Mouse (Mus musculus): ENCODE results near the gene Mybphl. TPM values are rescaled to one million over a fixed set of nuclear protein-coding genes. Genes with fewer than 3 reads are reported as not detected.
A peak's percentile ranks its signal among the peaks of the same experiment; 100 is the strongest.

Mybphl gene
- polyA plus RNA-seq, 1 experiment from 2014 or later = not detected

DNA sequence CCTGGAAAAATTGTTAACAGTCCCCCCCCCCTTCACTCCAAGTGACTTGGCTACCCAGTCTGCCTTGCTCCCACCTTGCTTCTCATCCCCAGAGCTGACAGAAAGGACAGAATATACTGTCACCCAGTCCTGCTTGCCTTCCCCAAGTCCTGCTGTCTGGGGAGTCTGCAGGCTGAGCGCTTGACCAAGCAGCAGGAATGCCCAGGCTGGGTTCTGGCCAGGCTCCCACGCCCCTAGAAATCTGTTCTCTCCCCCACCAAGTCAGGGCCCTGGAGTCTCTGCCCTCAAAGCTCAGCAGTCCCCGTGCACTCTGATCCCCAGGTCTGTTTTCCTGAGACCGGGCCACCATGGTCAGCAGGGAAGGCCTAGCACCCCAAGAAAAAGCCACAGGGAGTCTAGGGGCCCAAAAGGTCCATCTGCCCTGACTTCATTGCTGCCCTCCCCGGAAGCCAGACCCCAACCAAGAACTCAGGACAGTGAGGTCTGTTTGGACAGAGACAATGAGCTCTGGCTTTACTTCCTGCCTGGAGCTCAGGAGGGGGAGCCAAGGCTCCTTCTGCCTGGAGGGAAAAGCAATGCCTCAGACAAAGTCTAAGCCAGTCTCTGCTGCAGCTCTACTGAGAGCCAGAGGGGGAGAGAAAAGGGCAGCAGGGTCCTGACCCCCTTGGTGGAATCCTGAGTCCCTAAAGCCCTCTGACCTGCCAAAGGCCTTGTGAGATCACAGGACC, 46.5 kb downstream of the Mybphl start:
- peak overlapping the region; percentile 44 for H3K4me2 ChIP-seq
- peaks cover 41% of the 10 kb centered on the region for H3K36me3 ChIP-seq
- H3K27me3 ChIP-seq = peaks cover 14% of the 10 kb centered on the region
- H3K4me3 ChIP-seq = peak overlapping the region; percentile 17; the same call in 1 of the 2 replicates
- peaks cover 18% of the 10 kb centered on the region for H3K9me3 ChIP-seq
- H3K9ac ChIP-seq = peak overlapping the region; percentile 61
- H3K4me1 ChIP-seq = peaks cover 31% of the 10 kb centered on the region
- WGBS = 41% methylated on average over 5 of the region's 5 CpGs
- no peak for ATAC-seq (ENCODE audit: insufficient number of reproducible peaks, insufficient read depth, low FRiP score, low TSS enrichment, low read depth)
- H3K27ac ChIP-seq = 0 out of 2 replicates have a peak overlapping the region, but pooled peaks have one; percentile 11

DNA sequence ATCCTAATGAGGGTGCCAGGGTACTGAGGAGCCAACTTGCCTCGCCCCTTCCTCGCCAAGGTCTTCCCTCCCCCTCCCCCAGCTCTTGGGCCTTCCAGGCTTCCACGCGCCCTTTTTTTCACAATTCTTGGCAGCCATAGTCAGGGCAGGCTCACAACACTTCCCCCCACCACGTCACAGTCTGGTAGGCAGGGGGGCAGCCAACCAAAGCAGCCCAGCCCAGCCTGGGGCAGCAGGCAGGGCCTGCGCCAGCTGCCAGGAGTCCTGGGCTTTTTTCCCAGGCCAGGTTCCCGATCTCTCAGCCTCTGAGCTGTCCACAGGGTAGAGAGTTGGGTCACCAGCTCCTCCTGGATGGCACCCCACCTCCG, 47.0 kb downstream of the Mybphl start:
- peak overlapping the region; percentile 48; the same call in 1 of the 2 replicates for H3K27ac ChIP-seq
- H3K9ac ChIP-seq = peak overlapping the region; percentile 61
- H3K4me1 ChIP-seq = peaks cover 31% of the 10 kb centered on the region
- ATAC-seq (ENCODE audit: insufficient number of reproducible peaks, insufficient read depth, low FRiP score, low TSS enrichment, low read depth) = 0 out of 2 replicates have a peak, but pooled peaks have one; percentile 45
- 41% methylated on average over 8 of the region's 8 CpGs for WGBS
- peak overlapping the region; percentile 17; the same call in 1 of the 2 replicates for H3K4me3 ChIP-seq
- peaks cover 35% of the 10 kb centered on the region for H3K36me3 ChIP-seq
- H3K4me2 ChIP-seq = peak overlapping the region; percentile 44
- peaks cover 20% of the 10 kb centered on the region for H3K27me3 ChIP-seq
- peaks cover 18% of the 10 kb centered on the region for H3K9me3 ChIP-seq

DNA sequence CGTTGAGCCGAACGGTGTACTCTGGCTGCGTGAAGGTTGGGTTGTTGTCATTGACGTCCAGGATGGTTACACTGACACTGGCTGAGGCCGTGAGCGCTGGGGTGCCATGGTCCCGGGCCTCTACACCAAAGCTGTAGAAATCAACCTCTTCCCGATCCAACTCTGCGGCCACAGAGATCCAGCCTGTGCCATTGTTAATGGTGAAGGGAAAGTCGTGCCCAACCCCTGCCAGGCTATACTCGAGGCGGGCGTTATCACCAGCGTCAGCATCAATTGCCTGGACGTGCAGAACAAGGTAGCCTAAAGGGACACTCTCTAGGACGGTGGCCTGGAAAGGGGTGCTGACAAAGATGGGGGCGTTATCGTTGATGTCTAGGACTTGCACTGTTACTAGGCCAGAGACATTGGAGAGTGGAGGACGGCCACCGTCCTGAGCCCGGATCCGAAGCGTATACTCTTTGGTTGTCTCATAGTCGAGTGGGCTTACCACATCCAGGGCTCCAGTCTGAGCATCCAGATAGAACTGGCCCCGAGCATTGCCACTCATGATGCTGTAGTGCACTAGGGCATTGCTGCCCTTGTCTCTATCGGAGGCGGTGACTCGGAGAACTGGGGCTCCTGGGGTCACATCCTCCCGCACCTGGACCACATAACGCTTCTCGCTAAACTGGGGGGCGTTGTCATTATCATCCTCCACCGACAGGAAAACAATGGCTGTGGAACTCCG, 49.1 kb downstream of the Mybphl start:
- no peak for ATAC-seq (ENCODE audit: insufficient number of reproducible peaks, insufficient read depth, low FRiP score, low TSS enrichment, low read depth)
- Histone ChIP-seq H3K27me3 (peaks cover 24% of the 10 kb centered on the region), H3K36me3 (peaks cover 29% of the 10 kb centered on the region), H3K4me2 (no peak overlapping the region), H3K27ac (no peak overlapping the region), H3K4me3 (no peak overlapping the region), H3K9me3 (peaks cover 18% of the 10 kb centered on the region), H3K9ac (no peak overlapping the region), H3K4me1 (peaks cover 31% of the 10 kb centered on the region)
- WGBS = 96% methylated on average over 35 of the region's 35 CpGs

DNA sequence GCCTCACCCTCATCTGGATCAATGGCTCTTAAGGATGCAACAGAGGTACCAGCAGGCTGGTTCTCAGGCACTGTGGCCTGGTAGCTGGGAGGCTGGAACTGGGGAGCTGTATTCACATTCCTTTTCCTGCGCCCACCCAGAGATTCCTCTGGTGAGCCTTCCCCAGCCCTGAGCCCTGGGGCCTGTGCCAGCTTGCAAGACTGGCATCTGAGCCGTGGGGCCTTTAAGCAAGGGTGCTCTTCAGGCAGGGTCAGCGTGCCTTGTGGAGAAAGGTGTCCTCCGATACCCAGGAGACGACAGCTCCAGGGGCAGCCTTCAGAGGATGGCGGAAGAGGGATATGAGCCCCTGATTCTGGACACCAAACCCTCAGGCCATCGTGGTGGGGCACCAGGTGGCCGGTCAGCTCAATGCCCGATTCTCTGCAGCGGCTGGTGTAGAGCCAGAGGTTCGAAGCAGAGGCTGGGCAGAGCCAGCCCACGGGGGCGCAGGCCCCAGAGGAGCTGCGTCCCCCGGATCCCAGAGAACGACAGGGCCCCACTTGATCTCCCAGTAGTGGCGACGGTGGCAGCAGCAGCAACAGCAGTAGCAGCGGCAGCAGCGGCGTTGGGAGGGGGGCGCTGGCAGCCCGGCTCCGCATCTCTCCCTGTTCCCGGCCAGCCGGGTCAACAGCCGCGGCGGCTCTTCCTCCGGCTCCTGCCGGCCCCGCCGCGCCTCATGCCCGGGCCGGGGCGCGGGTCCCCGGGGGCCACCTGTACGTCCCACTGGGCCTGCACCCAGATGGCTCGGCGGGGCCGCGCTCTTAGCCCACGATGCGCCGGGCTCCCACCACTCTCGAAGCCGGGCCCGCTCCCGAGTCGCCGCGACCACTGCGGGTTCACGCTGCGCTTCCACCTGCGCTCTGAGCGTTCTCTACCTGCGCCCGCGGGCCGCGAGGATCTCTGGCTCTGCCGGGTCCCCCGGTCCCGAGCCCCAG, 50.4 kb downstream of the Mybphl start, which contains the start of gene Celsr2:
Gene Celsr2 (minus strand): TSS at position 696 of the 974 bp plus-strand sequence.
- no peak for ATAC-seq (ENCODE audit: insufficient number of reproducible peaks, insufficient read depth, low FRiP score, low TSS enrichment, low read depth)
- peak within 1 kb of the TSS; percentile 60; the same call in 1 of the 2 replicates for H3K27ac ChIP-seq

DNA sequence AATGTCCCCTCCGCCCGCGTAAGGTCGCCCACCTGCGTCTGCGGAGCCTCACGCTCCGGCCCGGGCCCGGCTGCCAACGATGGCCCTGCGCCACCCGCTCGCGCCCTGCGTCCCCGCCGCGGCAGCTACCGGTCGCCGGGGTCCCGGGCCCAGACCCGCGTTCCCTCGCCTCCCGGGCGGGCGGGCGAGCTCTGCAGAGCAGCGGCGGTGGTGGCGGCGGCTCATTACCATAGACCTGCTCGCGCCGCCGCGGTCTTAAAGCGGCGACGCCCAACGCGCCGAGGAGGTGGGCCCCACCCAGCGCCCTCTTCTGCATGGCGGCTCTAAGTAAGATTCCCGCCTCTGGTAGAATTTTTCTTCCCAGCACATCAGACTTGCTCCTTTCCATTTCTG, 51.1 kb downstream of the Mybphl start:
- H3K36me3 ChIP-seq = peaks cover 29% of the 10 kb centered on the region
- H3K4me3 ChIP-seq = peak overlapping the region; percentile 71
- H3K4me1 ChIP-seq = peaks cover 22% of the 10 kb centered on the region
- WGBS = under 1% methylated on average over 34 of the region's 48 CpGs
- H3K9me3 ChIP-seq = peaks cover 18% of the 10 kb centered on the region
- H3K27me3 ChIP-seq = peaks cover 24% of the 10 kb centered on the region
- peak overlapping the region; percentile 98 for H3K4me2 ChIP-seq
- peak; percentile 74; the same call in 1 of the 2 replicates for ATAC-seq (ENCODE audit: insufficient number of reproducible peaks, insufficient read depth, low FRiP score, low TSS enrichment, low read depth)
- H3K9ac ChIP-seq = peak overlapping the region; percentile 80
- peak overlapping the region; percentile 60; the same call in 1 of the 2 replicates for H3K27ac ChIP-seq

More for the DNA sequence above, 50.4 kb downstream of the Mybphl start, which contains the start of gene Celsr2:
- Histone ChIP-seq H3K9me3 (peaks cover 18% of the 10 kb centered on the region), H3K4me2 (peak within 1 kb of the TSS; percentile 98), H3K9ac (peak within 1 kb of the TSS; percentile 80), H3K4me3 (peak within 1 kb of the TSS; percentile 71), H3K27me3 (peaks cover 24% of the 10 kb centered on the region), H3K4me1 (peaks cover 28% of the 10 kb centered on the region), H3K36me3 (peaks cover 29% of the 10 kb centered on the region)
- WGBS = 5% methylated on average over 67 of the region's 67 CpGs

DNA sequence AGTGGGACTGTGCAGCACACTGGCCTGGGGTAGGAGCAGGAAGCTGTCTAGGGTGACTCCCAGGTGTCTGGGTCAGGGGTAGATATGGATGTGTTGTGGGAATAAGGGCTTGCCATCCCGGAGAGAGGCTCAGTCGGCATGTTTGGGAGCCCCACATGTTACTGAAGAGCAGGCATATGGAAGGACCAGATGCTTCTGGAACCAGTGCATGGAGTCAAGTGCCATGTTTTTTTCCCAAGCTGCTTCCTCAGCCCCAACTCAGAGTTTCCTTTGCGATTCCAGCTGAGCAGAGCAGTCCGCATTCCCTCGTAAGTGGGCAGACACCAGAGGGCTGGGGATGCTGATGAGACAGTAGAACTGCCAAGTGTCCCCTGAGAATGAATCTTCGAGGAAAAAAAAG, 58.3 kb downstream of the Mybphl start:
- Histone ChIP-seq H3K9me3 (no peaks in the 10 kb centered on the region), H3K4me2 (peak overlapping the region; percentile 53; the same call in 1 of the 2 replicates), H3K4me1 (peaks cover 31% of the 10 kb centered on the region), H3K27me3 (no peaks in the 10 kb centered on the region), H3K9ac (0 out of 2 replicates have a peak overlapping the region, but pooled peaks have one; percentile 49), H3K36me3 (peaks cover 26% of the 10 kb centered on the region), H3K27ac (no peak overlapping the region), H3K4me3 (no peak overlapping the region)
- 35% methylated on average over 6 of the region's 6 CpGs for WGBS
- ATAC-seq (ENCODE audit: insufficient number of reproducible peaks, insufficient read depth, low FRiP score, low TSS enrichment, low read depth) = no peak

DNA sequence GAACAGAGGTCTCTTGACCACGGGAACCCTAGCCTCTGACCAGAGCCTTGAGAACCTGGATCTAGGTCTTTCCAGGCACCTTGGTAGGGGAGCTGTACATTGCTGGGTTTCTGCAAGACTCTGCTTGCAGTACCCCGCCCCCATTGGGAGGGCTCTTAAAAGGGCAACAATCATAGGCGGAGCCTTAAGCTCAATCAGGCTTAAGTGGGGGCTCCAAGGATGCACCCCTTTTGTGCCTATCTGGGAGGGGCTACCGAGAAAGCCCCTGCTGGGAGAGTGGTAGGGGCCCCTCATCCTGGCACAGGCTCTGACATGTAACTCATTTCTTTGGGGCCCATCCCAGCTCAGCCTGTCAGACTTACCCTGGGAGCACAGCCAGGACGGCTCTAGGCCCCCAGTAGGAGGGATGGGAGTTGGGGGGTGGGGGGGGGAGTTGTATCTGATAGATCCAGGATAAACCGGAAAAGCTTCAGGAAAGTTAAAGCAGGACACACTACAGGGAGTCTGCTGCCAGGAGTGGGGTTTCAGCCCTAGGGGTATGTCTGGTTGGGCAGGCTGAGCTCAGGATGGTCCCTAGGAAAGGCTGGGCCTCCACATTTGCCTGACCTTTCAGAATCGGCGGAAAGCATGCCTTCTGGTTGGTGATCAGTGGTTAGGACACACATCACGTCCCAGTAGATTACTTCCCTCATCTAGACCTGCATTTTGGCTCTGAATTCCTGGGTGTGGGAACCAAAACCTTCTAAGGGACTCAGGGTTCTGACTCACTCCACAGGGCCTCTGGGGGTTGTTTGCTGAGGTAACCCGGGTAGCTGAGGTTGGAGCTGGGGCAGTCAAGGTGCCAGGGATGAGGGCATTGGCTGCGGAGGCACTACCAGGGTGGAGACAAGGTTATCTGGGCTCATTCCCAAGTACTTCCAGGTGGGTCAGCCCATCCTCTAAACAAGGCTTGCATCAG, 59.4 kb downstream of the Mybphl start:
- WGBS = 16% methylated on average over 11 of the region's 11 CpGs
- Histone ChIP-seq H3K4me1 (peaks cover 31% of the 10 kb centered on the region), H3K4me2 (peak overlapping the region; percentile 53), H3K27me3 (no peaks in the 10 kb centered on the region), H3K4me3 (peak overlapping the region; percentile 26), H3K9ac (peak overlapping the region; percentile 49; the same call in 1 of the 2 replicates), H3K9me3 (no peaks in the 10 kb centered on the region), H3K27ac (peak overlapping the region; percentile 44; the same call in 1 of the 2 replicates), H3K36me3 (peaks cover 38% of the 10 kb centered on the region)
- ATAC-seq (ENCODE audit: insufficient number of reproducible peaks, insufficient read depth, low FRiP score, low TSS enrichment, low read depth) = peak; percentile 86

DNA sequence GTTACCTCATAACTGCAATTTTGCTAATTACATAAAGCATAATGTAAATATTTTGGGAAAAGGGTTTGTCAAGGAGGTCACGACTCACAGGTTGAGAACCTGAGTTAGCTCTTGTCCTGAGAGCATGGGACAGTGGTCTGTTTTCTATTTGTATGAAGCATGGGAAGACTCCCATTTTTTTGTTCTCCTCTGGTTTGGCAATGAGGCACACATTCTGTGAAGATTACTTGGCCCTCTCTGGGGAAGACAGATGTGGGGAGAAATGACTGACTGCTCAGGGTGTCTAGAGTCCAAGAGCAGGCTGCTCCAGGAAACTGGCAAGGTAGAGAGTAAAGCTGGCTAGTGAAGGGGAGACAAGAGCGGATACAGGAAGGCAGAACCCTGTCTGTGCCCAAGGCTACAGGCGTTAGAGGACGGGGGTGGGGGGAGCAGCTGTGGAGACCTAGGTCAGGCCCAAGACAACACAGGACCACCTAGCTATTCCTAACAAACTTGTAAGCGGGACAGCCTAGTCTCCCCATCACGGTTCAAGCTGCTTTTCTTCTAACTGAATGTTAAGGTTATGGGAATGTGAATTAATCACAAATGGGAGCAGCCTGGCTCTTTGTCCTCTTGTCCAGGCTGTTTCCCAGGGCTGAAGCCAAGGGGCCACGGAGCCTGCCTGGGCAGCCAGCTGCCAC, 60.4 kb downstream of the Mybphl start:
- Histone ChIP-seq H3K4me1 (peaks cover 31% of the 10 kb centered on the region), H3K36me3 (peaks cover 47% of the 10 kb centered on the region), H3K27ac (peak overlapping the region; percentile 58; the same call in 1 of the 2 replicates), H3K9ac (no peak overlapping the region), H3K4me2 (no peak overlapping the region), H3K27me3 (no peaks in the 10 kb centered on the region), H3K4me3 (no peak overlapping the region), H3K9me3 (no peaks in the 10 kb centered on the region)
- WGBS = 65% methylated on average over 7 of the region's 7 CpGs
- ATAC-seq (ENCODE audit: insufficient number of reproducible peaks, insufficient read depth, low FRiP score, low TSS enrichment, low read depth) = no peak

DNA sequence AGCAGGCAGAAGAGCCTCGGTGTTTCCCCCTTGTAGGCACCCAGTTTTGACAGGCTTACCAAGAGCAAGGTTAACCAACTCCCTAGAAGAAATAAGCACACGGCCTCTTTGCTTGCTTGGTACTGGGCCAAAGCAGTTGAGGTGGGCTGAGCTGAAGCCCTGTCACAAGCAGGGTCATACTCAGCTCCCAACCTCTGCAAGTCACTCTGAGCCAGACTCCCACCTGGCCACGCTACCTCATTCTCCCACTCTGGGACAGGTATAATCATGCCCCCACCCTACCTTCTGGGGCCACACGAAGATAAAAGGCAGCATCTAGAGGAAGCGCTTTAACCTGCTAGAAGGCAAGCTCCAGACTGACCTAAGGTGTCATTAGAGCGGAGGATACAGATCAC, 60.9 kb downstream of the Mybphl start:
- Histone ChIP-seq H3K9ac (0 out of 2 replicates have a peak overlapping the region, but pooled peaks have one; percentile 16), H3K9me3 (no peaks in the 10 kb centered on the region), H3K4me3 (no peak overlapping the region), H3K27me3 (no peaks in the 10 kb centered on the region), H3K36me3 (peaks cover 51% of the 10 kb centered on the region), H3K4me2 (no peak overlapping the region), H3K27ac (peak overlapping the region; percentile 58; the same call in 1 of the 2 replicates), H3K4me1 (peaks cover 31% of the 10 kb centered on the region)
- 80% methylated on average over 6 of the region's 6 CpGs for WGBS
- no peak for ATAC-seq (ENCODE audit: insufficient number of reproducible peaks, insufficient read depth, low FRiP score, low TSS enrichment, low read depth)

Data from embryonic facial prominence, embryonic 13.5 days (tissue).